Mouse (Mus musculus) liver, embryonic 14.5 days (tissue): ENCODE data around the gene Unc13b. TPM values are rescaled to one million over a fixed set of nuclear protein-coding genes. Genes with fewer than 3 reads are reported as not detected.

Experiments
- ATAC-seq: fragments of 200-750 bp; cut with Nextera tagmentation; 2 replicates; pipeline ENCODE4 v1.8.0; 2017; ENCODE audit warnings: moderate number of reproducible peaks, mild to moderate bottlenecking, moderate library complexity; ENCODE audit not compliant: insufficient read depth
- DNase-seq, 3 experiments: peaks; one replicate each; pipeline ENCODE4 v3.0.0-alpha.2; 2012 to 2013; ENCODE audit warnings: low read depth in 3 of 3, low spot score in 3 of 3
- H3K27ac ChIP-seq: fragments of 300-500 bp; sonication (generic); 2 replicates; pipeline ENCODE4 v1.5.1; 2014; ENCODE audit warnings: moderate library complexity, mild to moderate bottlenecking, control low read depth, inconsistent platforms
- H3K27me3 ChIP-seq: fragments of 300-500 bp; sonication (generic); 2 replicates; pipeline ENCODE4 v1.6.1; 2014; ENCODE audit warnings: mild to moderate bottlenecking, low read length, moderate library complexity; ENCODE audit not compliant: control insufficient read depth, insufficient read depth
- H3K36me3 ChIP-seq: fragments of 300-500 bp; sonication (generic); replicated peaks from 2 replicates; pipeline ENCODE4 v1.6.1; 2014; ENCODE audit warnings: low read depth; ENCODE audit not compliant: control insufficient read depth, insufficient read depth
- H3K4me1 ChIP-seq, 2 experiments: fragments of 200-500 bp in 1 of 2; fragments of 300-500 bp in 1 of 2; sonication (generic) in 1 of 2; replicated peaks; 2 replicates each; pipeline ENCODE4 v1.6.1; 2012 to 2014; ENCODE audit warnings: antibody characterized with exemption in 1 of 2, inconsistent platforms in 1 of 2, low read length in 1 of 2; ENCODE audit not compliant: control insufficient read depth in 2 of 2, insufficient read depth in 2 of 2
- H3K4me2 ChIP-seq: fragments of 300-500 bp; sonication (generic); 2 replicates; pipeline ENCODE4 v1.6.1; 2014; ENCODE audit warnings: low read depth, mild to moderate bottlenecking, control low read depth, moderate library complexity
- H3K4me3 ChIP-seq, 2 experiments: fragments of 200-500 bp in 1 of 2; fragments of 300-500 bp in 1 of 2; sonication (generic) in 1 of 2; 2 replicates each; pipeline ENCODE4 v1.5.1; 2012 to 2014; ENCODE audit warnings: low read depth in 2 of 2, low read length in 2 of 2, mild to moderate bottlenecking in 2 of 2, control low read depth in 1 of 2, inconsistent platforms in 1 of 2, moderate library complexity in 1 of 2; ENCODE audit not compliant: insufficient read depth in 1 of 2
- H3K9ac ChIP-seq: fragments of 300-500 bp; sonication (generic); replicated peaks from 2 replicates; pipeline ENCODE4 v1.6.1; 2014; ENCODE audit warnings: mild to moderate bottlenecking, control low read depth, moderate library complexity
- H3K9me3 ChIP-seq: fragments of 300-500 bp; sonication (generic); 2 replicates; pipeline ENCODE4 v1.6.1; 2016; ENCODE audit warnings: low read length, mixed read lengths; ENCODE audit not compliant: control insufficient read depth
- CTCF ChIP-seq: IDR thresholded peaks from 2 replicates; pipeline ENCODE4 v1.5.1; 2016; ENCODE audit warnings: antibody characterized with exemption, low read depth, control low read depth
- EP300 ChIP-seq: IDR thresholded peaks from 2 replicates; pipeline ENCODE4 v1.6.1; 2016; ENCODE audit warnings: antibody characterized with exemption, low read depth
- WGBS: fragments of 180-500 bp; shearing (Covaris S2); extraction: QIAGEN DNeasy Blood & Tissue Kit; methylation state at CpG from one replicate; pipeline ENCODE4 v1.1.7; 2014; ENCODE audit not compliant: insufficient replicate concordance; 5-methylcytosine and 5-hydroxymethylcytosine counted together
- polyA plus RNA-seq, 2 experiments: library from polyadenylated mRNA; depleted of rRNA in 1 of 2; stranded (reverse) in 1 of 2; unstranded in 1 of 2; fragments of >200 nt; fragmentation: Nextera tagmentation in 1 of 2; extraction: Ambion mirVana in 1 of 2; gene quantifications; 2 replicates each; pipeline versions ENCODE4 v1.2.1 to v1.2.3; 2012 to 2014

Gene Unc13b
- polyA plus RNA-seq, 2 experiments, result 0.19 to 0.59 TPM

DNA sequence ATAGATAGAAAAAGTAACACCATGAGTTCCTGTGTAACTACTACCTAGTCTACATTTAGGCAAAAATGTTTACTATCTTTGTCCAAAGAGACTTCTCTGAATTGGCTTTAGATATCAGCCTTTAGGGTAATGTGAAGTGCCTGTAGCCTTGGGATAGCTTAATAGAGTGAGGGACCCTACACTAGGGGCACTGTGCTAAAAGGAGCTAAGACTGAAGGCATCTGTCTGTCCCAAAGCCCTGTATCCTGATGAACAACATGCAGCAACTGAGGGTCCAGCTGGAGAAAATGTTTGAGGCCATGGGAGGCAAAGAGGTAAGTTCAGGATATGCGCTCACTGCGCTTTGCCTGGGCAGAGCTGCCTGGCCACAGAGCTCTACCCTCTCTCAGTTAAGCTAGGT is 198.3 kb downstream of the Unc13b start:
- Histone ChIP-seq H3K36me3 (no peaks in the 10 kb centered on the region), H3K4me2 (no peak overlapping the region), H3K4me3 (no peak overlapping the region), H3K27ac (no peak overlapping the region), H3K9ac (no peak overlapping the region), H3K27me3 (no peaks in the 10 kb centered on the region), H3K4me1 (no peaks in the 10 kb centered on the region), H3K9me3 (no peaks in the 10 kb centered on the region)
- ATAC-seq (no peak), DNase-seq (no peak)
- 83% methylated on average over 2 of the region's 2 CpGs for WGBS
- TF ChIP-seq EP300 (no peak), CTCF (no peak)

DNA sequence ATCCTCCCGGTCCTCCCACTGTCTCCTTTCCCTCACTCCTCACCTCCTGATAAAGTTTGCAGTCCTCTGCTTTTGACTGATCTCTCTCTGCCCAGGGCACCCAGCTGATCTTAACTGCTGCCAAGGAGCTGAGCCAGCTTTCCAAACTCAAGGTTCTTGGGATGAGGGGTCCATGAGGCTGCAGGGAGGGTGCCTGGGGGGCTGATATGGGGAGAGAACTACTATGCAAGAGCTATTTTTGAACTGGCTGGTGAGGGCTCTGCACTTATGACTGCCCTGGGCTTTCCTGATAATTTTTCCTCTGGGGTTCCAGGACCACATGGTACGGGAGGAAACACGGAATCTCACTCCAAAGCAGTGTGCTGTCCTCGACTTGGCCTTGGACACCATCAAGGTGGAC is 199.8 kb downstream of the Unc13b start:
- H3K36me3 ChIP-seq, result no peaks in the 10 kb centered on the region
- no peak for DNase-seq
- no peak for ATAC-seq
- H3K4me2 ChIP-seq, result no peak overlapping the region
- no peaks in the 10 kb centered on the region for H3K9me3 ChIP-seq
- 66% methylated on average over 4 of the region's 4 CpGs for WGBS
- no peaks in the 10 kb centered on the region for H3K27me3 ChIP-seq
- H3K9ac ChIP-seq, result no peak overlapping the region
- TF ChIP-seq CTCF (no peak), EP300 (no peak)
- no peaks in the 10 kb centered on the region for H3K4me1 ChIP-seq
- no peak overlapping the region for H3K27ac ChIP-seq
- H3K4me3 ChIP-seq, result no peak overlapping the region

GRCm38 (mm10) chr4:43259435-43259834 is 200.7 kb downstream of the Unc13b start:
- WGBS, result 51% methylated on average over 3 of the region's 3 CpGs
- no peak overlapping the region for H3K4me2 ChIP-seq
- H3K9me3 ChIP-seq, result no peaks in the 10 kb centered on the region
- H3K4me3 ChIP-seq, result no peak overlapping the region
- ATAC-seq, result no peak
- H3K27me3 ChIP-seq, result no peaks in the 10 kb centered on the region
- TF ChIP-seq EP300 (no peak), CTCF (no peak)
- H3K27ac ChIP-seq, result no peak overlapping the region
- H3K36me3 ChIP-seq, result no peaks in the 10 kb centered on the region
- DNase-seq, result no peak
- no peaks in the 10 kb centered on the region for H3K4me1 ChIP-seq
- H3K9ac ChIP-seq, result no peak overlapping the region

DNA sequence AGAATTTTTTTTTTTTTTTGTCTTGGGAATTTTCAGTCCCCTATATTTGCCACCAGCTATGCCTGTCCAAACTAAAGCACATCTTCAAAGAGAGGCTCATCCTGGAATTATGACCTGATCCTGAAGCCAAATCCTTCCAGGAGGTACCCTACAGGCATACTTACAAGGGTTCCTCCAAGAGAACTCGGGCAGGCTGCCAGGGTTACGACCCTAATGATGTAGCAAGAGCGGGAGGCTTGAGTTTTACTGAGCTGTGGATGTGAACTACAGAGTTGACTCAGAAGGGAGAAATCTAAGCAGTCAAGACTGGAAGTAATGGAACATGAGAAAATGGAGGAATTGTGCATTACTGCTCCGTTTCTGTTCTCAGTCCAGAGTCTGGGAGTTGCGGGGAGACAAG is 201.3 kb downstream of the Unc13b start:
- ATAC-seq (no peak), DNase-seq (no peak)
- H3K4me3 ChIP-seq, result no peak overlapping the region
- no peak overlapping the region for H3K27ac ChIP-seq
- no peak overlapping the region for H3K9ac ChIP-seq
- no peaks in the 10 kb centered on the region for H3K9me3 ChIP-seq
- no peaks in the 10 kb centered on the region for H3K4me1 ChIP-seq
- no peaks in the 10 kb centered on the region for H3K27me3 ChIP-seq
- H3K36me3 ChIP-seq, result no peaks in the 10 kb centered on the region
- no peak overlapping the region for H3K4me2 ChIP-seq
- 59% methylated on average over 5 of the region's 5 CpGs for WGBS
- TF ChIP-seq EP300 (no peak), CTCF (no peak)

- WGBS, result 43% methylated on average over 6 of the region's 6 CpGs
- Histone ChIP-seq H3K27ac (no peak overlapping the region), H3K9ac (no peak overlapping the region), H3K27me3 (no peaks in the 10 kb centered on the region), H3K4me2 (no peak overlapping the region), H3K4me3 (no peak overlapping the region), H3K4me1 (no peaks in the 10 kb centered on the region; a peak in 1 of 4 replicates), H3K36me3 (no peaks in the 10 kb centered on the region), H3K9me3 (no peaks in the 10 kb centered on the region)
- DNase-seq (no peak), ATAC-seq (no peak)
- TF ChIP-seq EP300 (no peak), CTCF (no peak)
These were observed 204.1 kb downstream of the Unc13b start for GRCm38 (mm10) chr4:43262821-43263220.

DNA sequence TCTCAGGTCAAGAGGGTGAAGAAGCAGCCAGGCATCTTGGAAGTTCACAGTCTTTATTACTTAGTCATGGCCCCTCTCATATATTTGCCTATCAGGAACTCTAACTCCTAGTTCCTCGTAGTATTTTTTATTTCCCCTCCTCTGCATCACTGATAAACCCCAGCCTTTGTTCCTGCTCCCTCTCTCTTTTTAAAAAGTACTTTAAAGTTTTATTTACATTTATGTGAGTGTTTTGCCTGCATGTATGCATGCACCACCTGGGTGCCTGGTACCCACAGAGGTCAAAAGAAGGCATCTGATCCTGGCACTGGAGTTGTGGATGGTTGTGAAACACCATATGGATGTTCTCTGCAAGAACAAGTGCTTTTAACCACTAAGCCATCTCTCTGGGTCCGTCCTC is 207.4 kb downstream of the Unc13b start:
- no peaks in the 10 kb centered on the region for H3K27me3 ChIP-seq
- no peak overlapping the region for H3K4me2 ChIP-seq
- no peak for ATAC-seq
- TF ChIP-seq EP300, result no peak
- TF ChIP-seq CTCF, result no peak
- no peaks in the 10 kb centered on the region; a peak in 1 of 4 replicates for H3K4me1 ChIP-seq
- H3K9me3 ChIP-seq, result no peaks in the 10 kb centered on the region
- no peak overlapping the region for H3K9ac ChIP-seq
- 28% methylated on average over 2 of the region's 2 CpGs for WGBS
- no peak overlapping the region for H3K27ac ChIP-seq
- no peak overlapping the region for H3K4me3 ChIP-seq
- no peak for DNase-seq
- no peaks in the 10 kb centered on the region for H3K36me3 ChIP-seq
